Mouse (Mus musculus): ENCODE results near the gene Rnf5.

GRCm38 (mm10) chr17:34646906-34647787 is 43.7 kb upstream of the Rnf5 start, which contains the start of gene Atf6b:
- TF ChIP-seq POLR2A (IDR thresholded peaks at IDR 0.05; ENCODE audit: control insufficient read depth, extremely low read depth, insufficient read depth, low read length, poor library complexity) (peak; percentile 64; the same call in 1 of the 2 replicates), CTCF (IDR thresholded peaks at IDR 0.05; ENCODE audit: borderline replicate concordance, control insufficient read depth, extremely low read depth, insufficient read depth, low read length, poor library complexity) (no peak)
